Mouse (Mus musculus) stomach, adult 2 months (tissue): ENCODE data around the gene Tas2r119. TPM values are rescaled to one million over a fixed set of nuclear protein-coding genes. Genes with fewer than 3 reads are reported as not detected.

Experiments
- polyA plus RNA-seq: library from polyadenylated mRNA; depleted of rRNA; stranded (reverse); fragments of >200 nt; gene quantifications from 2 replicates; pipeline ENCODE4 v1.2.3, GENCODE M21; 2012; rRNA removed

Tas2r119 gene
- polyA plus RNA-seq = not detected in 2 replicates

DNA sequence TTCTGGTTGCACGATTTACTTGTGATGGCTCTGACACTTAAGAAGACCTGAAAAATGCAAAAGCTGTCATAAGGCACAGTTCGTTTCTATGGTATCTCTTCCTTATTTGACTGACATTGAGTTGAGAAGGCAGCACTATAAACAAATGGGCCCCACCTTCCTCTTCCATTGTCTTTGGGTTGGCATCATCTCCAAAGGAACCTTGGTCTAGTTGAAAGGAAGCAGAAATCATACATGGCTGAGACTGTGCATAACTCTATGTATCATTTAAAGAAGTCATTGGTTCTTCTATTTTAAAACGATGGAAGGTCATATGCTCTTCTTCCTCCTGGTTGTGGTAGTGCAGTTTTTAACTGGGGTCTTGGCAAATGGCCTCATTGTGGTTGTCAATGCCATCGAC lies at the start of gene Tas2r119:
Tas2r119 (plus strand) TSS at position 301 of the 400 bp plus-strand sequence.

Other genes with a start within 250 kb of the Tas2r119 start
- 1.9 and 3.3 TPM in 2 replicates for gene Sema5a, start 67.5 kb downstream of the Tas2r119 start, polyA plus RNA-seq